Mouse (Mus musculus) ES-E14 (cell line): Measurements from ENCODE around the gene Lactb.

ENCODE experiments used
- HCFC1 ChIP-seq: IDR thresholded peaks from 2 replicates; pipeline ENCODE4 v1.6.1; 2012; ENCODE audit warnings: low read length, inconsistent platforms, borderline replicate concordance; ENCODE audit not compliant: insufficient read depth
- MAFK ChIP-seq: IDR thresholded peaks from 2 replicates; pipeline ENCODE4 v1.6.1; 2014; ENCODE audit warnings: mild to moderate bottlenecking, low read depth, low read length, inconsistent platforms; ENCODE audit not compliant: insufficient read depth
- ZC3H11A ChIP-seq: IDR thresholded peaks from 2 replicates; pipeline ENCODE4 v1.6.1; 2012; ENCODE audit warnings: low read depth, mild to moderate bottlenecking, inconsistent platforms, low read length, borderline replicate concordance
- ZNF384 ChIP-seq: IDR thresholded peaks from 2 replicates; pipeline ENCODE4 v1.6.1; 2012; ENCODE audit warnings: low read depth, low read length, inconsistent platforms

GRCm38 (mm10) chr9:67005161-67005742 is 30.0 kb upstream of the Lactb start:
- TF ChIP-seq ZC3H11A (no peak), MAFK (no peak), HCFC1 (no peak), ZNF384 (no peak)
